ENCODE assay signal across 8 mouse cellular contexts in genomic region chr2:74655420-74655781, GRCm38 (mm10). TPM values are rescaled to one million over a fixed set of nuclear protein-coding genes. Genes with fewer than 3 reads are reported as not detected.
DNase-seq lines count a peak whose midpoint lies in the region; ATAC-seq and TF ChIP-seq lines count a peak whose summit lies in the region.

No protein-coding gene starts in this region.

- 7% methylated on average over 41 of the region's 47 CpGs for WGBS in thymus, adult 2 months
- WGBS in intestine, embryonic 16.5 days = under 1% methylated on average over 28 of the region's 47 CpGs

- TF ChIP-seq CTCF in thymus, adult 2 months (IDR thresholded peaks at IDR 0.05; ENCODE audit: borderline replicate concordance, control insufficient read depth, extremely low read depth, insufficient read depth, low read length, poor library complexity) = no peak

- H3K4me3 ChIP-seq in thymus, adult 2 months (ENCODE audit: control insufficient read depth, insufficient read depth, low read length) = no peak overlapping the region
- H3K4me3 ChIP-seq in intestine, embryonic 16.5 days (ENCODE audit: low read length) = peak overlapping the region; percentile 46

- no peaks in the 10 kb centered on the region for H3K36me3 ChIP-seq in thymus, adult 2 months (ENCODE audit: control insufficient read depth, insufficient read depth, low read length)
- no peaks in the 10 kb centered on the region for H3K36me3 ChIP-seq in intestine, embryonic 16.5 days (ENCODE audit: control insufficient read depth, insufficient read depth, low read length)

- no peaks in the 10 kb centered on the region for H3K4me1 ChIP-seq in thymus, adult 2 months (replicated peaks; ENCODE audit: control insufficient read depth, insufficient read depth, low read length)
- no peaks in the 10 kb centered on the region; the same call in 1 of the 2 replicates for H3K4me1 ChIP-seq in intestine, embryonic 16.5 days (ENCODE audit: control insufficient read depth, insufficient read depth, low read length)

- H3K27ac ChIP-seq in thymus, adult 2 months (ENCODE audit: control insufficient read depth, insufficient read depth, low read length) = no peak overlapping the region
- H3K27ac ChIP-seq in intestine, embryonic 16.5 days (ENCODE audit: low read length) = no peak overlapping the region

- peak overlapping the region; percentile 24; the same call in 1 of the 2 replicates for H3K9ac ChIP-seq in intestine, embryonic 16.5 days (ENCODE audit: low read depth, low read length)

- peak; percentile 69; the same call in 1 of the 2 replicates for ATAC-seq in intestine, embryonic 16.5 days

- H3K27me3 ChIP-seq in thymus, adult 2 months (ENCODE audit: control insufficient read depth, insufficient read depth, low read length) = peaks cover 38% of the 10 kb centered on the region
- H3K27me3 ChIP-seq in intestine, embryonic 16.5 days (replicated peaks; ENCODE audit: control insufficient read depth, insufficient read depth, low read length) = peaks cover 59% of the 10 kb centered on the region

- peak overlapping the region; percentile 61 for H3K4me2 ChIP-seq in intestine, embryonic 16.5 days (ENCODE audit: low read depth, low read length)

- DNase-seq in adrenal gland, postnatal 10 days = peak; percentile 63
- DNase-seq in adrenal gland, adult 18-20 months (ENCODE audit: low spot score in 2 of 2) = no peak
- DNase-seq in thymus, postnatal 4 days = peak; percentile 68
- no peak for DNase-seq in thymus, adult 2 months
- peak; percentile 14 for DNase-seq in lung, postnatal 25 days (ENCODE audit: low spot score)
- DNase-seq in urinary bladder, postnatal 4 days (ENCODE audit: low spot score in 2 of 2) = peak; percentile 54 to 71
- DNase-seq in adipocyte (ENCODE audit: low spot score) = no peak

- no peak for TF ChIP-seq POLR2A in thymus, adult 2 months (IDR thresholded peaks at IDR 0.05; ENCODE audit: control insufficient read depth, extremely low read depth, insufficient read depth, low read length, poor library complexity)

- no peaks in the 10 kb centered on the region for H3K9me3 ChIP-seq in intestine, embryonic 16.5 days (ENCODE audit: control insufficient read depth, low read length)

RNA-seq across cellular contexts. Expression of gene Evx2, which starts 4.0 kb away (rescaled TPM):
- total RNA-seq in adrenal gland, postnatal 10 days (2021) = not detected
- not detected for total RNA-seq in adrenal gland, adult 18-20 months (2021)
- not detected in 2 replicates for polyA plus RNA-seq in thymus, adult 2 months (2012; rRNA removed)
- 0.05 TPM in 1 of 2 replicates, not detected in the other for polyA plus RNA-seq in intestine, embryonic 16.5 days (2015; fragmentation: Nextera tagmentation; extraction: Ambion mirVana)

RNA-seq across cellular contexts. Expression of gene Hoxd13, which starts 12.7 kb away (rescaled TPM):
- not detected for total RNA-seq in adrenal gland, postnatal 10 days (2021)
- not detected for total RNA-seq in adrenal gland, adult 18-20 months (2021)
- polyA plus RNA-seq in thymus, adult 2 months (2012; rRNA removed) = 0.04 TPM in 1 of 2 replicates, not detected in the other
- 0.18 and 0.32 TPM in 2 replicates for polyA plus RNA-seq in intestine, embryonic 16.5 days (2015; fragmentation: Nextera tagmentation; extraction: Ambion mirVana)

RNA-seq across cellular contexts. Expression of gene Hoxd12, which starts 19.4 kb away (rescaled TPM):
- not detected for total RNA-seq in adrenal gland, postnatal 10 days (2021)
- total RNA-seq in adrenal gland, adult 18-20 months (2021) = not detected
- polyA plus RNA-seq in thymus, adult 2 months (2012; rRNA removed) = not detected in 2 replicates
- polyA plus RNA-seq in intestine, embryonic 16.5 days (2015; fragmentation: Nextera tagmentation; extraction: Ambion mirVana) = 0.32 and 0.60 TPM in 2 replicates

RNA-seq across cellular contexts. Expression of gene Hoxd11, which starts 24.0 kb away (rescaled TPM):
- not detected for total RNA-seq in adrenal gland, postnatal 10 days (2021)
- total RNA-seq in adrenal gland, adult 18-20 months (2021) = not detected
- polyA plus RNA-seq in thymus, adult 2 months (2012; rRNA removed) = not detected in 2 replicates
- polyA plus RNA-seq in intestine, embryonic 16.5 days (2015; fragmentation: Nextera tagmentation; extraction: Ambion mirVana) = 0.69 and 1.1 TPM in 2 replicates

RNA-seq across cellular contexts. Expression of gene Hoxd10, which starts 36.3 kb away (rescaled TPM):
- under 1 TPM; 0.15 to 0.27 TPM for total RNA-seq in adrenal gland, postnatal 10 days (2021)
- not detected for total RNA-seq in adrenal gland, adult 18-20 months (2021)
- not detected in 2 replicates for polyA plus RNA-seq in thymus, adult 2 months (2012; rRNA removed)
- 3.7 and 4.4 TPM in 2 replicates for polyA plus RNA-seq in intestine, embryonic 16.5 days (2015; fragmentation: Nextera tagmentation; extraction: Ambion mirVana)

Comparison
In these comparisons a context has a peak if more than half of its experiments do, and no peak if none do; other contexts are left out.
1. DNase-seq: peak in adrenal gland, postnatal 10 days (single experiment), thymus, postnatal 4 days (single experiment), lung, postnatal 25 days (single experiment) and urinary bladder, postnatal 4 days (2 of 2); none in adrenal gland, adult 18-20 months (0 of 2), thymus, adult 2 months (single experiment) and adipocyte (single experiment).